Mouse (Mus musculus) gastrocnemius, adult 18-20 months (tissue): Measurements from ENCODE around the gene 9230112D13Rik. TPM values are rescaled to one million over a fixed set of nuclear protein-coding genes. Genes with fewer than 3 reads are reported as not detected.

ENCODE experiments used
- DNase-seq: peaks from one replicate; pipeline ENCODE4 v3.0.0; 2021; ENCODE audit warnings: low spot score
- long read RNA-seq, 2 experiments: library from polyadenylated mRNA; stranded (forward); transcript quantifications; one replicate each; pipeline ENCODE4 v2.0.0; 2021
- total RNA-seq, 2 experiments: library from RNA; stranded (reverse); gene quantifications; 2 replicates each; pipeline ENCODE4 v1.2.3; 2021

9230112D13Rik gene
- total RNA-seq = not detected
- long read RNA-seq, experiment 1 = 0 reads
- long read RNA-seq, experiment 2 = 0 reads

DNA sequence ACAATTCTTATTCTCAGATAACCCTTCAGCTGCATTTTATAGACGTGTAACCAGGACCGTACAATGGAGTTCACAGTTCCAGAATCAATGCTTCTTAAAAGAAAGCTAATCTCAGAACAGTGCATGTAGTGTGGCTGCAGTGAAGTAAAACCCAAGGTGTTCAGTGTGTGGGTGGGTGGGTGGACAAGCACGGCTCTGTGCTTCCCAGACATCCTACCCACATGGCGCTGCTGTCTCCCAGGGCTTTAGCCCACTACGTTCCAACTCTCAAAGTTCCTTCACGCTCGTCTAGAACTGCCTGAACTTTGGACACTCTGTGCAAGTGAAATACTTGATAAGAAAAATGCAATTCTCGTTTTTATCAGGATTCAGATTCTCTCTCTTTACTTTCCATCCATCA is at the start of gene 9230112D13Rik:
TSS of gene 9230112D13Rik (minus strand) at position 101 of the 400 bp plus-strand sequence.
- DNase-seq = no peak

DNA sequence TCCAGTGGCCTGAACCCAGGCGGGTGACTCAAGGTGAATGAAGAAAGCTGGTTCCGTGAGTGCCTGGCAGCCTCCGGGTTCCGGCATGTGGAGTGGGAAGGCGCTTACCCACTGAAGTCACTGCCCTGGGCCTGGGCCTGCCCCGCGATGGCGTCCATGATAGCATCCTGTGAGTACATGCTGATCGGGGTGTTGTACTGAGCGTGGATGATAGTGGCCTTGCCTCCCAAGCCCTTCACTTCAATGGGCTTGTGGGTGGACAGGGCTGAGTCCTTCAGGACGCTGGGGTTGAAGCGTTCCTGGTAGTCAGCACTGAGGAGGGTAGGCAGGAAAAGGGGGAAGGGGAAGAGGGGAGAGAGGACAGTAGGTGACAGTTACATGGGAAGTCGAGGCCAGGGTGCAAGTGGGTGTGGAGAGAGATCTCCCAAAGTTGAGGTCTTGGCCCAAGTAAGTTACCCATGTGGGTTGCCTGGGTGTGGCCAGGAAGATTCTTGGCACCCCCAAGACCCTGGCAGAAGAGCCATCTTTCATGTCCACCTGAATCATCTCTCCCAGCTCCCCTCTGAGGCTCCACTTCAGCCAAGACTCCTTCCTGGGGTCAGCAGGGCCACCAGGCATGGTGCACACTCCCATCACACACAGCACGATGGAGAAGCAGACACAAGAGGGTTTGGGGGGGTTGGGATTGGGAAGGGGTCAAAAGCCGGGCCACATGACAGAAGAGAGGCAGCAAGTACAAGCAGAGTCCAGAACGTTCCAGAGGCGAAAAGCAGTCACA is 49.2 kb upstream of the 9230112D13Rik start:
- DNase-seq = no peak

GRCm38 (mm10) chr14:34570903-34571302 is 48.3 kb upstream of the 9230112D13Rik start:
- no peak for DNase-seq

DNA sequence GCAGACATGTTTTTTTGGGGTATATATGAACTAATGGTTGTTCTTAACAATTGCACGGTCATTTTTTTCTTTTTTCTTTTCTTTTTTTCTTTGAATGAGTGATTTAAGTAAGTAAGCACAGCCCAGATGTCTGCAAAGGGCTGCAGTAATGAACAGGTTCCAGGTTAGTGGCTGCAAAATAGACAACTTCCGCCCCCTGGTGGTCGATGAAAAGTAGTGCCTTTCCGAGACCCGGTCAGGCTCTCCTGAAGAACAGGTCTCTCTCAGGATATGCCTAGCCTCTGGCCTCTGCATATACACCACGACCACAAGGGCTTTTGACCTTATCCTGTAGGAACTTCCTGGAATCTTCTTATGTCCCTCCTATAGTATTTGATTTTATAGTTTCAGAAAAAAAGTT is 47.7 kb upstream of the 9230112D13Rik start:
- peak; percentile 84 for DNase-seq

DNA sequence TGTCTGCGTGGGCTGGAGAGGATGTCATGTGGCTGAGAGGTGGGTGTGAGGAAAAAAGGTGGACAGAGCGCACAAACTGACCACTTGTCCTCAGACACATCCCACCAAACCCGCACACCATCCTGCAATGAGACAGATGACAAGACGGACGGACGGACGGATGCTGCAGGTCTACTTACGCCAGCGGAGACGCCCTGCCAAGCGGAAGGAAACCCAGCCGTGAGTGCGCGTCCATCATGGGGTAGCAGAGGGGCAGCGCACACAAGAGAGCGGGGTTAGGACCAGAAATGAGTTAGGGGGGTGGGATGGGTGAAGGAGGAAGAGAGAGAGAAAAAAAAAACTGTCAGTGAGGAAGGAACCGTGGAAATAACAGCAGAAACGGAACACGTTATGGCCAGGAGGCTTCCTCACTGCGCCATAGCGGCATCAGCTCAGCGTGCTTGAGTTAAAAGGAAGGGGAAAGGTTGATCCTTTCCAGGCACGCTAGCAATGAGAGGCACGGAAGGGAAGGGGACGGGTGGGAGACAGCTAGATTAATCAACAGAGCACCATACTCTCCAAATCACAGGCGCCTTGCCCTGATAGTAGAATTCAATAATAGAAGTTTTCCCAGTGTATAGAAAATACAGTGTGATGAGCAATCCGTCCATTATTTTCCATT is 47.1 kb upstream of the 9230112D13Rik start:
- no peak for DNase-seq

GRCm38 (mm10) chr14:34568626-34569025 is 46.0 kb upstream of the 9230112D13Rik start:
- no peak for DNase-seq

GRCm38 (mm10) chr14:34567697-34568096 is 45.1 kb upstream of the 9230112D13Rik start:
- no peak for DNase-seq

DNA sequence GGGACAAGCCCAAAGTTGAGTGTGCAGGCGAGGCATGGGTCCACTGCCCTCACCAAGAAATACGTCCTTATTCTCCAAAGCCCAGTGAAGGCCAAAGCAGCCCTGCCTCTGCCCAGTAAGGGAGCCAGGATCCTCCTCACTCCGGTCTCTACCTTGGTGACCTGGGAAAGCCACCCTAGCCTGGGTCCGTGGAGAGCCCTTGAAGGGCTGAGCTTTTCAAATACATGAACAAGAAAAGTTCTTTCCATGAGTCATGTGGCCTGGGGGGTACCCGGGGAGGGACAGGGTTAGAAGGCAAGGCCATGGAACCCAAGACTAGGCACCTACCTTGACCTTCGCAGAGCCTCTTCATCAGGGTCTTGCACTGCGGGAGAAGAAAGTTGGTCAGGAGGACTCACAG is 43.9 kb upstream of the 9230112D13Rik start:
- DNase-seq = no peak

DNA sequence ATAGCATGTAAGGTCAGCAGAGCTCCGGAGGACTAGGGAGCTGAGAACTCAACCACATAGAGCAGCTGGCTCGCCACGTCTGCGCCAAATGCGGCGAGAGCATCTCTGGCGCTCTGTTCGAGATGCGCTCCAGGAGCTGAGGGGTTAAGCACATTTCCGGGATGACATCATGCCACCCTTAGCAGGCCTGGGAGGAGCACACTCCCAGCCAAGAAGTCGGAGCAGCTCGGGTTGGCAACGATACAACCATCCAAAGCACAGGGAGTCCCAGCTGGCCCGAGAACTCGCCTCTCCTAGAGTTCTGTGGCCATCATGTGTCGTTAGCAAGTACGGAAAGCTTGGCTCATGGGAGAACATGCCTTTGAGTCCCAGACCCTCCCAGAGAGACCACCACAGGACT is 43.1 kb upstream of the 9230112D13Rik start:
- peak; percentile 79 for DNase-seq

DNA sequence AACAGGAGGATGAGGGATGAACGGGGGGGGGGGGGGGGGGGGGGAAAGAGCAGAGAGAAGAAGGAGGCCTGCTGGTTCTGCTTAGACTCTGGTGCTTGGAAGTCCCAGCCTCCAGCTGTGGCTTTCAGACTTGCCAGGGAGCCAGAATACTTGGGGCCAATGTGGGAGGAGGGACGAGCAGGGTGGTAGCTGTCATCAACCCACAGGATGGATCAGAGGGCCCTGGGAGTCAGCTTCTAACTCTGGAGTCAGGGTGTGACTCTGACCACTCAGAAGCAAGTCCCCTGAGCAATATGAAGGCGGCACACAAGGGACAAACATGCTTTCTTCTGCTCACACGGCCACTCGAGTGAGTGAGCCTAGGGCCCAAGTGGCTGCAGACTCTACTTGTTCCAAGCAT is 42.0 kb upstream of the 9230112D13Rik start:
- DNase-seq = no peak

- no peak for DNase-seq
These were observed 39.8 kb upstream of the 9230112D13Rik start for GRCm38 (mm10) chr14:34562393-34562792.

GRCm38 (mm10) chr14:34561647-34562046 is 39.0 kb upstream of the 9230112D13Rik start:
- no peak for DNase-seq

- DNase-seq = no peak
These were observed 36.3 kb upstream of the 9230112D13Rik start for GRCm38 (mm10) chr14:34558947-34559346.

DNA sequence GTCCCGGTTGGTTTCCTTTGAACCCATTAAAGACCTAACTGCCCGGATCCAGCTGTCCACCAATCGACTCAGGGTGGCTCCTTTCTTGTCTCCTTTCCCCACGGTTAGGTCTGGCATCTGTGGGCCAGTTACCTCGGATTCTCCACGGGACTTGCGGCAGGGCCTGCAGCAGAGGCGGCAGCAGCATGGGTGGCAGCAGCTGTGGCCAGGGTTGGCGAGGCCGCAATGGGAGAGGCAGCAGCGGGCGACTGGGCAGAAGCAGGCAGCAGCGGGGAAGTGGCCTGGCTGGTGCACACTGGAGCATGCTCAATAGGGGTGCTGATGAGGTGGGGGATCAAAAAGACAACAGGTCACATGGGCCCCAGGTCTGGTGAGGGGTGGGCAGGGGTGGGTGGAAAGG is 32.6 kb upstream of the 9230112D13Rik start:
- DNase-seq = no peak

GRCm38 (mm10) chr14:34554047-34554446 is 31.4 kb upstream of the 9230112D13Rik start:
- peak; percentile 55 for DNase-seq

DNA sequence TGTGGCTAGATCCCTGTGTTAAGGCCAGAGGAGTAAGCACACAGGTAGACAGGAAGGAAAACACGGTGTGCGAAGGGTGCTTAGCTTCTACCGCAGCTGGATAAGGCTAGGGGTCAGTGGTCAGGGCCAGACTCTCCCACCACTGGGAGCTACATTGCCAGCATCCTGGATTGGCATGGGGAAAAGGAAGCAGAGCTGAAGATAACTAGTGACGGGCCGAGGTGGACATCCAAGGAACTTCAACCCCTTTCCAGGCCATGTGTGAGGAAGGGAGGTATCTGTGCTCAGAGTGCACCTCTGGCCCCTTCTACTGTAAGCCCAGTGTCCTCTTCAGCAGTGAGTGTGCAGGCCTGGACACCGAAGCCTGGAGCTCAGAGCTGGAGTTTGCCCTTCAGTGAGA is 30.9 kb upstream of the 9230112D13Rik start:
- DNase-seq = no peak

GRCm38 (mm10) chr14:34552226-34552625 is 29.6 kb upstream of the 9230112D13Rik start:
- no peak for DNase-seq

GRCm38 (mm10) chr14:34549004-34549671 is 26.5 kb upstream of the 9230112D13Rik start:
- peak; percentile 83 for DNase-seq

DNA sequence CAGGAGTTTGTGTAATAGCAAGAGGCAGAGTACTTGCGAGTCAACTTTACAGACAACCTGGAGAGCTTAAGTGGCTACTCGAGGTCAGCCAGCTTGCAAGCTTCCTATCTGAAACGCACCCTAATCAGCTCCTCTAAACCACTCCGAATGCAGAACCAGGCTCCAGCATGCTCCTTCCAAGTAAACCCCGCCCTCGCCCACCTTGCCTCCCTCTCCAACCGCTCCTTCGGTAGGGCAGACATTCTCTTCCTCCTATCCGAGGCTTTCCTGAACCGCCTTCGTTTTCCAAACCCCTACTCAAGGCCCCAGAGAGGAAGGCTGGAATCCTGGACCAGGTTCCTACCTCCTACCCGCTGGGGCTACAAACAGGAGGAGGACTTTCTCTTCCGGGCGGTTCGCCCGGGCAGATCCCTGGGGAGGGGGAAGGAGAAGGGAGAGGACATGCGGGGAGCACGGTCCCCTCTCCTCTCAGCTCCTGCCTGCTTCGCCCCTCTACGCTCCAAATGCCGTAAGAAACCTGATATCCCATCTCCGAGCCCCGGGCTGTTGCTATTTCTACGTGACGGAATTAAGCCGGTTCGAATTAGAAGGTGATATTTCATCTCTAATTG is 25.9 kb upstream of the 9230112D13Rik start:
- peak; percentile 87 for DNase-seq

DNA sequence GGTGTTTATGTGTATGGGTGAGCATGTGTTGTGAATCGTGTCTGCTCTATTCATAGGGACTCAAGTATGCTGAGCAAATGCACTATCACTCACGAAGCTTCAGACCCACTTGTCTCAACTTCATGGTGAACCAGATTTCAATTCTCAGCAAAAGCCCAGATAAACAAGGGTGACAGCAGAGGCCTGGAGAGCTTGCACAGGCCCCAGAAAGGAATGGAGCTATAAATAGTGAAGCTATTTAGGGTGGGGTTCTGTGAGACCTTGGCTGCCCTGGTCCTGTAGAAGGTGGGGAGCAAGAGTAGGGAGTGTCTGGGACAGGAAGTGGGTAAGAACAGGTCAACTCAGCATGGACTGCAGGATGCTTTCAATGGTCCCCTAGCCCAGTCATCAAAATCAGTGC is 21.9 kb upstream of the 9230112D13Rik start:
- no peak for DNase-seq

GRCm38 (mm10) chr14:34544001-34544400 is 21.4 kb upstream of the 9230112D13Rik start:
- DNase-seq = no peak

DNA sequence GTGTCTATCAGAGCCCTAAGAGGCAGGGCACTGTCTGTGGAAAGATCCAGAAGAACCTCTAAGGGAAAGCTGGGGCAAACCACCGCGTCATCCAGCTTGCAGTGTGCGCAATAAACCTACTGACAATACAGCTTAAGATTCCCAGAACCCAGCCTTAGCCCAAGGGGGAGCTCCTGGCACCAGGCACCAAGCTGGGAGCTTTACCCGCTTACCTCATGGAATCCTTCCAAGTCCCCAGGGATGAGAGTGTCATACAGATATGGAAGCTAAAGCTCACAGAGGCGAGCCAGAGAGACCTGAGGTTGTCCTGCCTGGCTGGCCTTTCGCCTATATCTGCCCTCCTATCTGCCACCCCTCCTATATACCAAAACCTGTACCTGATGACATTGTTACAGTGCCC is 21.0 kb upstream of the 9230112D13Rik start:
- DNase-seq = no peak
